Mouse (Mus musculus) intestine, embryonic 15.5 days (tissue): ENCODE data around the gene Nudt11. TPM values are rescaled to one million over a fixed set of nuclear protein-coding genes. Genes with fewer than 3 reads are reported as not detected.
"Not testable (repeated sequence)": the region's sequence is repeated elsewhere in the genome, so short reads cannot be mapped to it uniquely, and the experiment has no call there.

Experiments
- ATAC-seq: fragments of 200-750 bp; cut with Nextera tagmentation; 2 replicates; pipeline ENCODE4 v1.8.0; 2017; ENCODE audit warnings: moderate TSS enrichment, moderate library complexity
- H3K27ac ChIP-seq: fragments of 300-500 bp; sonication (generic); 2 replicates; pipeline ENCODE4 v1.5.1; 2015; ENCODE audit warnings: mild to moderate bottlenecking, inconsistent platforms
- H3K27me3 ChIP-seq: fragments of 300-500 bp; sonication (generic); replicated peaks from 2 replicates; pipeline ENCODE4 v1.6.1; 2015; ENCODE audit warnings: inconsistent platforms
- H3K36me3 ChIP-seq: fragments of 300-500 bp; sonication (generic); 2 replicates; pipeline ENCODE4 v1.6.1; 2015; ENCODE audit warnings: inconsistent platforms
- H3K4me1 ChIP-seq: fragments of 300-500 bp; sonication (generic); replicated peaks from 2 replicates; pipeline ENCODE4 v1.6.1; 2015; ENCODE audit warnings: inconsistent platforms
- H3K4me2 ChIP-seq: fragments of 300-500 bp; sonication (generic); replicated peaks from 2 replicates; pipeline ENCODE4 v1.6.1; 2015; ENCODE audit warnings: mild to moderate bottlenecking, inconsistent platforms
- H3K4me3 ChIP-seq: fragments of 300-500 bp; sonication (generic); replicated peaks from 2 replicates; pipeline ENCODE4 v1.5.1; 2015; ENCODE audit warnings: inconsistent platforms
- H3K9ac ChIP-seq: fragments of 300-500 bp; sonication (generic); 2 replicates; pipeline ENCODE4 v1.6.1; 2015; ENCODE audit warnings: inconsistent platforms
- H3K9me3 ChIP-seq: fragments of 300-500 bp; sonication (generic); 2 replicates; pipeline ENCODE4 v1.6.1; 2016; ENCODE audit warnings: inconsistent platforms
- WGBS: fragments of 180-500 bp; shearing (Covaris S2); methylation state at CpG from one replicate; pipeline ENCODE4 v1.1.7; 2015; 5-methylcytosine and 5-hydroxymethylcytosine counted together
- polyA plus RNA-seq: library from polyadenylated mRNA; unstranded; fragments of >200 nt; fragmentation: Nextera tagmentation; extraction: Ambion mirVana; gene quantifications from 2 replicates; pipeline ENCODE4 v1.2.1, GENCODE M21; 2015

The Nudt11 gene
- polyA plus RNA-seq, result 2.3 and 3.2 TPM in 2 replicates

- H3K9ac ChIP-seq, H3K27ac ChIP-seq, H3K9me3 ChIP-seq, H3K36me3 ChIP-seq, H3K27me3 ChIP-seq, H3K4me1 ChIP-seq: not testable (repeated sequence)
- 12% methylated on average over 5 of the region's 121 CpGs for WGBS
- Histone ChIP-seq H3K4me3 (peak within 1 kb of the TSS; percentile 32), H3K4me2 (peak within 1 kb of the TSS; percentile 45)
- ATAC-seq, result peak; percentile 89
These were observed at the start of gene Nudt11 for GRCm38 (mm10) chrX:6047066-6047935. TSS of gene Nudt11 (plus strand) at chrX:6047453.

GRCm38 (mm10) chrX:6047936-6048614 lies 822 bp downstream of the Nudt11 start:
- H3K27ac ChIP-seq, H3K9ac ChIP-seq, H3K4me1 ChIP-seq, H3K36me3 ChIP-seq, H3K9me3 ChIP-seq, H3K27me3 ChIP-seq: not testable (repeated sequence)
- peak; percentile 80 for ATAC-seq
- H3K4me2 ChIP-seq, result peak overlapping the region; percentile 45
- H3K4me3 ChIP-seq, result peak overlapping the region; percentile 32
- 35% methylated on average over 14 of the region's 60 CpGs for WGBS

GRCm38 (mm10) chrX:6061563-6061962 lies 14.3 kb downstream of the Nudt11 start:
- WGBS, result 78% methylated on average over 1 of the region's 1 CpGs
- no peaks in the 10 kb centered on the region for H3K4me1 ChIP-seq

GRCm38 (mm10) chrX:6082954-6083680 lies 35.9 kb downstream of the Nudt11 start, which contains the start of gene AU022751:
TSS of gene AU022751 (minus strand) at chrX:6083419.
- no peak for ATAC-seq
- no peak within 1 kb of the TSS for H3K9ac ChIP-seq
- no peak within 1 kb of the TSS for H3K4me3 ChIP-seq
- H3K4me1 ChIP-seq, result no peaks in the 10 kb centered on the region
- H3K27me3 ChIP-seq, result no peaks in the 10 kb centered on the region
- H3K9me3 ChIP-seq, result no peaks in the 10 kb centered on the region
- no peaks in the 10 kb centered on the region for H3K36me3 ChIP-seq
- H3K4me2 ChIP-seq, result no peak within 1 kb of the TSS
- 90% methylated on average over 39 of the region's 39 CpGs for WGBS
- H3K27ac ChIP-seq, result no peak within 1 kb of the TSS

More at GRCm38 (mm10) chrX:6061563-6061962, 14.3 kb downstream of the Nudt11 start:
- Histone ChIP-seq H3K4me3 (no peak overlapping the region), H3K27me3 (no peaks in the 10 kb centered on the region), H3K9me3 (no peaks in the 10 kb centered on the region), H3K36me3 (no peaks in the 10 kb centered on the region), H3K9ac (no peak overlapping the region), H3K4me2 (no peak overlapping the region), H3K27ac (no peak overlapping the region)
- no peak for ATAC-seq

GRCm38 (mm10) chrX:6091547-6091946 lies 44.3 kb downstream of the Nudt11 start:
- Histone ChIP-seq H3K4me1 (no peaks in the 10 kb centered on the region), H3K27me3 (peaks cover 3% of the 10 kb centered on the region), H3K36me3 (no peaks in the 10 kb centered on the region), H3K4me2 (peak overlapping the region; percentile 57), H3K4me3 (peak overlapping the region; percentile 31; the same call in 1 of the 2 replicates), H3K27ac (no peak overlapping the region), H3K9ac (no peak overlapping the region), H3K9me3 (no peaks in the 10 kb centered on the region)
- 27% methylated on average over 12 of the region's 12 CpGs for WGBS
- ATAC-seq, result no peak

GRCm38 (mm10) chrX:6091996-6092757 lies 44.9 kb downstream of the Nudt11 start:
- 16% methylated on average over 30 of the region's 30 CpGs for WGBS
- ATAC-seq, result peak; percentile 87
- Histone ChIP-seq H3K9me3 (no peaks in the 10 kb centered on the region), H3K4me1 (no peaks in the 10 kb centered on the region), H3K36me3 (no peaks in the 10 kb centered on the region), H3K27ac (no peak overlapping the region), H3K9ac (no peak overlapping the region), H3K27me3 (peaks cover 3% of the 10 kb centered on the region), H3K4me2 (peak overlapping the region; percentile 57), H3K4me3 (peak overlapping the region; percentile 31)

Other genes starting within 250 kb of the Nudt11 start
- gene AU022751, start 36.0 kb downstream of the Nudt11 start, polyA plus RNA-seq, result not detected in 2 replicates
- gene Nudt10, start 125.6 kb downstream of the Nudt11 start, polyA plus RNA-seq, result 4.4 and 4.8 TPM in 2 replicates